Mouse (Mus musculus): ENCODE measurements at regions not wholly inside any gene's neighbourhood (a gene's known extent, or its start where the extent isn't known, plus 50 kb on each side); places are given as distances from the start of the nearest gene placed in this dataset.

- no peak for TF ChIP-seq GATA1 (IDR thresholded peaks at IDR 0.05; ENCODE audit: low read length)
- TF ChIP-seq TAL1 (IDR thresholded peaks at IDR 0.05; ENCODE audit: low read length), result no peak
Observed at GRCm38 (mm10) chr3:58206776-58207398, 207.6 kb upstream of the Tsc22d2 start.

All from erythroblast, embryonic 14.5 days (primary cell).